Mouse (Mus musculus): ENCODE measurements around the gene Rec114.

- TF ChIP-seq POLR2A (IDR thresholded peaks at IDR 0.05; ENCODE audit: low read depth, low read length) (no peak), CTCF (conservative IDR thresholded peaks at IDR 0.05; ENCODE audit: insufficient read depth, insufficient read length, low read depth, low read length) (no peak)
Observed at GRCm38 (mm10) chr9:58613790-58614189, 130.0 kb downstream of the Rec114 start.

All from kidney, adult 2 months (tissue).